Mouse (Mus musculus) CH12.LX (cell line): ENCODE measurements around the gene Igfbp2. TPM values are rescaled to one million over a fixed set of nuclear protein-coding genes. Genes with fewer than 3 reads are reported as not detected.

Experiments used
- DNase-seq: peaks from one replicate; pipeline ENCODE4 v3.0.0-alpha.2; 2013; ENCODE audit errors: extremely low read depth
- H3K27ac ChIP-seq: 2 replicates; pipeline ENCODE4 v1.5.1; 2012; ENCODE audit warnings: low read depth, mild to moderate bottlenecking, control low read depth, moderate library complexity; ENCODE audit not compliant: insufficient read depth
- H3K27me3 ChIP-seq: replicated peaks from 2 replicates; pipeline ENCODE3; 2012; ENCODE audit warnings: inconsistent platforms
- H3K36me3 ChIP-seq, 2 experiments: replicated peaks in 1 of 2; 2 replicates each; pipeline versions ENCODE3 to v1.6.1; 2012; ENCODE audit warnings: inconsistent platforms in 1 of 2, low read length in 1 of 2, mild to moderate bottlenecking in 1 of 2, mixed read lengths in 1 of 2, moderate library complexity in 1 of 2; ENCODE audit not compliant: control insufficient read depth in 1 of 2, insufficient read depth in 1 of 2
- H3K4me1 ChIP-seq, 2 experiments: 2 replicates each; pipeline ENCODE4 v1.6.1; 2012; ENCODE audit warnings: inconsistent platforms in 1 of 2, moderate library complexity in 1 of 2; ENCODE audit not compliant: insufficient read depth in 2 of 2, control insufficient read depth in 1 of 2
- H3K4me2 ChIP-seq: 2 replicates; pipeline ENCODE4 v1.6.1; 2012; ENCODE audit warnings: low read depth, mild to moderate bottlenecking, control low read depth; ENCODE audit not compliant: poor library complexity, insufficient read depth, severe bottlenecking
- H3K4me3 ChIP-seq, 3 experiments: fragments of 150-350 bp in 1 of 3; sonication (generic) in 1 of 3; replicated peaks in 1 of 3; 2 replicates each; pipeline versions ENCODE3 to v1.5.1; 2011 to 2012; ENCODE audit warnings: low read depth in 2 of 3, low read length in 2 of 3, mild to moderate bottlenecking in 2 of 3, moderate library complexity in 2 of 3, control low read depth in 1 of 3, improper control_type of control experiment in 1 of 3, inconsistent platforms in 1 of 3, mixed read lengths in 1 of 3; ENCODE audit not compliant: poor library complexity in 1 of 3
- H3K79me2 ChIP-seq: replicated peaks from 2 replicates; pipeline ENCODE4 v1.6.1; 2012; ENCODE audit warnings: mild to moderate bottlenecking, moderate library complexity; ENCODE audit not compliant: control insufficient read depth, poor library complexity, insufficient read depth, severe bottlenecking; ENCODE audit errors: extremely low read depth
- H3K9ac ChIP-seq: 2 replicates; pipeline ENCODE4 v1.6.1; 2012; ENCODE audit warnings: low read depth, mild to moderate bottlenecking, control low read depth, moderate library complexity; ENCODE audit not compliant: insufficient read depth
- H3K9me3 ChIP-seq: replicated peaks from 2 replicates; pipeline ENCODE3; 2012; ENCODE audit warnings: low read length, inconsistent platforms, mixed read lengths
- CHD1 ChIP-seq: IDR thresholded peaks from 2 replicates; pipeline ENCODE4 v1.6.1; 2012; ENCODE audit warnings: low read depth, low read length, improper control_type of control experiment, inconsistent platforms
- CTCF ChIP-seq, 2 experiments: IDR thresholded peaks in 1 of 2; conservative IDR thresholded peaks in 1 of 2; 2 replicates each; pipeline ENCODE4 v1.5.1; 2011 to 2012; ENCODE audit warnings: low read depth in 2 of 2, low read length in 2 of 2, improper control_type of control experiment in 1 of 2, inconsistent platforms in 1 of 2, mild to moderate bottlenecking in 1 of 2, moderate library complexity in 1 of 2
- ELF1 ChIP-seq: IDR thresholded peaks from 2 replicates; pipeline ENCODE4 v1.6.1; 2014; ENCODE audit warnings: low read depth, mild to moderate bottlenecking, inconsistent platforms, low read length, improper control_type of control experiment
- ETS1 ChIP-seq: conservative IDR thresholded peaks from 2 replicates; pipeline ENCODE4 v1.6.1; 2012; ENCODE audit warnings: low read depth, mild to moderate bottlenecking, inconsistent platforms, low read length, improper control_type of control experiment, moderate library complexity
- JUN ChIP-seq: IDR thresholded peaks from 2 replicates; pipeline ENCODE4 v1.6.1; 2011; ENCODE audit warnings: low read depth, mild to moderate bottlenecking, low read length, improper control_type of control experiment, moderate library complexity; ENCODE audit not compliant: insufficient read depth
- KAT2A ChIP-seq: IDR thresholded peaks from 2 replicates; pipeline ENCODE4 v1.6.1; 2012; ENCODE audit warnings: low read length, improper control_type of control experiment, inconsistent platforms; ENCODE audit not compliant: insufficient replicate concordance
- MAFK ChIP-seq: IDR thresholded peaks from 2 replicates; pipeline ENCODE4 v1.6.1; 2011; ENCODE audit warnings: low read length, improper control_type of control experiment; ENCODE audit not compliant: insufficient replicate concordance
- MAX ChIP-seq: IDR thresholded peaks from 2 replicates; pipeline ENCODE4 v1.6.1; 2011; ENCODE audit warnings: low read length, improper control_type of control experiment
- MEF2A ChIP-seq: IDR thresholded peaks from 2 replicates; pipeline ENCODE4 v1.6.1; 2014; ENCODE audit warnings: low read depth, mild to moderate bottlenecking, inconsistent platforms, low read length, improper control_type of control experiment, borderline replicate concordance
- MXI1 ChIP-seq: IDR thresholded peaks from 2 replicates; pipeline ENCODE4 v1.6.1; 2011; ENCODE audit warnings: mild to moderate bottlenecking, low read depth, low read length, improper control_type of control experiment
- MYC ChIP-seq: IDR thresholded peaks from 2 replicates; pipeline ENCODE4 v1.6.1; 2011; ENCODE audit warnings: low read depth, mild to moderate bottlenecking, improper control_type of control experiment, low read length
- NELFE ChIP-seq: IDR thresholded peaks from 2 replicates; pipeline ENCODE4 v1.6.1; 2011; ENCODE audit warnings: low read depth, low read length, improper control_type of control experiment
- POLR2A ChIP-seq: IDR thresholded peaks from 2 replicates; pipeline ENCODE4 v1.6.1; 2011; ENCODE audit warnings: low read depth, mild to moderate bottlenecking, improper control_type of control experiment, low read length
- POLR2AphosphoS2 ChIP-seq: IDR thresholded peaks from 2 replicates; pipeline ENCODE4 v1.6.1; 2011; ENCODE audit warnings: low read depth, low read length, improper control_type of control experiment
- RAD21 ChIP-seq: IDR thresholded peaks from 2 replicates; pipeline ENCODE4 v1.6.1; 2011; ENCODE audit warnings: low read depth, mild to moderate bottlenecking, low read length, improper control_type of control experiment, moderate library complexity
- SIN3A ChIP-seq: IDR thresholded peaks from 2 replicates; pipeline ENCODE4 v1.6.1; 2012; ENCODE audit warnings: low read length, improper control_type of control experiment, inconsistent platforms
- SMC3 ChIP-seq: IDR thresholded peaks from 2 replicates; pipeline ENCODE4 v1.6.1; 2011; ENCODE audit warnings: low read depth, low read length, improper control_type of control experiment
- TBP ChIP-seq: conservative IDR thresholded peaks from 2 replicates; pipeline ENCODE4 v1.6.1; 2011; ENCODE audit warnings: low read depth, low read length, improper control_type of control experiment
- TCF12 ChIP-seq: IDR thresholded peaks from 2 replicates; pipeline ENCODE4 v1.6.1; 2014; ENCODE audit warnings: low read depth, mild to moderate bottlenecking, inconsistent platforms, low read length, improper control_type of control experiment
- UBTF ChIP-seq: IDR thresholded peaks from 2 replicates; pipeline ENCODE4 v1.6.1; 2012; ENCODE audit warnings: low read depth, mild to moderate bottlenecking, inconsistent platforms, low read length, improper control_type of control experiment, moderate library complexity
- ZKSCAN1 ChIP-seq: IDR thresholded peaks from 2 replicates; pipeline ENCODE4 v1.6.1; 2012; ENCODE audit warnings: low read depth, inconsistent platforms, low read length, improper control_type of control experiment, borderline replicate concordance
- ZNF384 ChIP-seq: IDR thresholded peaks from 2 replicates; pipeline ENCODE4 v1.6.1; 2012; ENCODE audit warnings: low read depth, low read length, improper control_type of control experiment, inconsistent platforms
- dilution Hi-C: fragments of 300-500 bp; cut with MboI; formaldehyde crosslinking; loops from 2 replicates; pipeline ENCODE4 v1.14.3; 2020; ENCODE audit warnings: low sequenced_read_pairs; ENCODE audit not compliant: extremely low pct_unique_long_range_greater_than_20kb, extremely low pct_ligation_motif_present
- in situ Hi-C: fragments of 300-500 bp; cut with MboI; formaldehyde crosslinking; loops from 3 replicates; pipeline ENCODE4 v1.14.3; 2019; ENCODE audit warnings: low sequenced_read_pairs, low pct_ligation_motif_present, low pct_unique_long_range_greater_than_20kb, mixed read lengths
- polyA plus RNA-seq: library from polyadenylated mRNA; unstranded; fragments of >175 nt; gene quantifications from 2 replicates; pipeline ENCODE4 v1.2.1, GENCODE M21; 2012; ENCODE audit warnings: low read depth; ENCODE audit not compliant: insufficient read length
- total RNA-seq, 2 experiments: library from RNA; depleted of rRNA; stranded (reverse); fragments of 300-350 nt in 1 of 2; fragments of >200 nt in 1 of 2; gene quantifications; 2 replicates each; pipeline ENCODE4 v1.2.3; 2012 to 2014

The Igfbp2 gene
- total and polyA plus RNA-seq, 3 experiments: 294 to 662 (median 350) TPM

DNA sequence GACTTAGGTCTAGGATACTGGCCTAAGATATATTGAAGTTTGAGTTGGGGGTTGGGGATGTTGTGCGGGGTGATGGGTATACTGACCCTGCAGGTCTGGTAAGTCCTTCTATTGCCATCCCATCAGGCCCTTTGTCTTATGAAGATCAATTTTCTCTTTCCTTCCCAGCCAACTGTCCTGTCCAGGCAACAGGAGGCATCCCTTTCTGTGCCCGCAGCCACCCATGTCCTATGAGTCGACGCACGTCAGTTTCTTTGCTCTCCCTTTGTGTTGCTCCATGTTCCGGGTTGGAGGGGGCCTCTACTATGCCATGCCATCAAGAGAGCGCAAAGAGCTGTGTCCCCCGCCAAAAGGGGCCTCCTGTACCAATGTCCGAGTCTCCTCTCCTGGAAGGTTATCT lies 35.7 kb downstream of the Igfbp2 start:
- H3K27ac ChIP-seq: no peak overlapping the region
- dilution Hi-C loops (no loop called here), in situ Hi-C loops (loop anchor here (10.0 to 25.0 kb wide), 2 partner anchors 273 to 415 kb away; partner anchors contain the start of gene Smarcal1)
- peaks cover 55% of the 10 kb centered on the region for H3K27me3 ChIP-seq
- no peaks in the 10 kb centered on the region for H3K9me3 ChIP-seq
- H3K4me3 ChIP-seq: no peak overlapping the region
- TF ChIP-seq MAX (no peak), SMC3 (no peak), ZNF384 (no peak), TCF12 (no peak), KAT2A (no peak), UBTF (no peak), TBP (no peak), MAFK (no peak)
- DNase-seq: no peak
- no peak overlapping the region for H3K9ac ChIP-seq
- H3K4me2 ChIP-seq: no peak overlapping the region
- H3K4me1 ChIP-seq: no peaks in the 10 kb centered on the region
- H3K36me3 ChIP-seq: no peaks in the 10 kb centered on the region
- H3K79me2 ChIP-seq: no peaks in the 10 kb centered on the region

DNA sequence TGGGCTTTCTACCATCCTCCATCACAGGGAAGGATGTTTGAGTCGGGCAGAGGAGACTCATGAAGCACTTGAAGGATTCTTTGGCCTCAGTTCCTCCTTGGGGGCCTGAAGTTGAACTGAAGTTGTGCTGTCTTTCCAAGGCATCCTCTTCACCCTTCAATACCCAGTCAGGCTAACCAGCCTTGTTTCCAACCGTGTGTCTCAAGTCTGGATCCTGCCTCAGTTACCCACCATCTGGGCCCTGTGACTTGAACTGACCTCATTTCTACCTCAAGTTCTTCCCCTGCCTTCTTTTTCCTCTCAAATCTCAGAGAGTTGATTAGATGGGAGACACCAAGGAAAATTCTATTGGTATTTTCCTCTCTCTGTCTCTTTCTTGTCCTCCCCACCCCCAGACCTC lies 36.2 kb downstream of the Igfbp2 start:
- Histone ChIP-seq H3K79me2 (no peaks in the 10 kb centered on the region), H3K9ac (no peak overlapping the region), H3K4me2 (no peak overlapping the region), H3K27me3 (peaks cover 58% of the 10 kb centered on the region), H3K27ac (no peak overlapping the region), H3K4me1 (no peaks in the 10 kb centered on the region), H3K36me3 (no peaks in the 10 kb centered on the region), H3K4me3 (no peak overlapping the region), H3K9me3 (no peaks in the 10 kb centered on the region)
- dilution Hi-C loops: no loop called here
- no peak for TF ChIP-seq POLR2AphosphoS2
- TF ChIP-seq CTCF (conservative IDR thresholded peaks at IDR 0.05 in 1 of 2, IDR thresholded peaks at IDR 0.05 in 1 of 2; ENCODE audit: low read depth in 2 of 2, low read length in 2 of 2): no peak
- TF ChIP-seq ELF1: no peak
- TF ChIP-seq ZKSCAN1: no peak
- no peak for TF ChIP-seq MAX
- TF ChIP-seq MXI1: no peak
- no peak for TF ChIP-seq POLR2A
- TF ChIP-seq UBTF: no peak
- no peak for TF ChIP-seq TCF12
- TF ChIP-seq NELFE: no peak
- in situ Hi-C loops: loop anchor here (10.0 to 25.0 kb wide), 2 partner anchors 273 to 414 kb away; partner anchors contain the start of gene Smarcal1
- no peak for DNase-seq

DNA sequence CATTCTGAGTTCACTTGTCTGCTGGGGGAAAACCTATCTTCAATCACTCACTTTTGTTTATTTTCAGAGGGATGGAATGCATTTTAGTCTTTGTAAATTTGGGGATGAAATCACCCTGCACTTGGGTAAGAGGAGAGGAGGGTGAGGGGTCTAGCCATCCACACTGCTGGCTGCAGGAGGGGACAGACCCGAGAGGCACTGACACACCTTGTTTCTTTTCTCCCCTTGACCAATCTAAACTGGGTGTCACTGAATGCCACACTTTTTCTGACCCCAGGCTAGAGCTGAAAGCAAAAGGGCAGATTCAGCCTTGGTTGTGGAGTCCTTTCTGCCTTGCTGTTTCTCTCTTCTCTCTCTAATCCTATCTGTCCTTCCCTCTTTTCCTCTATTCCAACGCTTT lies 37.4 kb downstream of the Igfbp2 start:
- H3K4me3 ChIP-seq: no peak overlapping the region
- no peak for DNase-seq
- no peaks in the 10 kb centered on the region for H3K36me3 ChIP-seq
- H3K4me1 ChIP-seq: no peaks in the 10 kb centered on the region
- dilution Hi-C loops: no loop called here
- in situ Hi-C loops: loop anchor here (10.0 to 25.0 kb wide), 2 partner anchors 274 to 413 kb away; partner anchors contain the start of gene Smarcal1
- H3K27ac ChIP-seq: no peak overlapping the region
- H3K9ac ChIP-seq: no peak overlapping the region
- no peak overlapping the region for H3K4me2 ChIP-seq
- TF ChIP-seq CHD1: no peak
- no peak for TF ChIP-seq POLR2AphosphoS2
- TF ChIP-seq MEF2A: no peak
- no peak for TF ChIP-seq CTCF (conservative IDR thresholded peaks at IDR 0.05 in 1 of 2, IDR thresholded peaks at IDR 0.05 in 1 of 2; ENCODE audit: low read depth in 2 of 2, low read length in 2 of 2)
- no peak for TF ChIP-seq UBTF
- TF ChIP-seq SIN3A: no peak
- no peak for TF ChIP-seq ETS1
- TF ChIP-seq RAD21: no peak
- TF ChIP-seq JUN: no peak
- no peak for TF ChIP-seq MYC
- H3K9me3 ChIP-seq: no peaks in the 10 kb centered on the region
- no peaks in the 10 kb centered on the region for H3K79me2 ChIP-seq
- H3K27me3 ChIP-seq: peaks cover 58% of the 10 kb centered on the region
